Mouse (Mus musculus): ENCODE results near the gene Adam19.
"Not testable (repeated sequence)": the region's sequence is repeated elsewhere in the genome, so short reads cannot be mapped to it uniquely, and the experiment has no call there.

Adam19 gene

DNA sequence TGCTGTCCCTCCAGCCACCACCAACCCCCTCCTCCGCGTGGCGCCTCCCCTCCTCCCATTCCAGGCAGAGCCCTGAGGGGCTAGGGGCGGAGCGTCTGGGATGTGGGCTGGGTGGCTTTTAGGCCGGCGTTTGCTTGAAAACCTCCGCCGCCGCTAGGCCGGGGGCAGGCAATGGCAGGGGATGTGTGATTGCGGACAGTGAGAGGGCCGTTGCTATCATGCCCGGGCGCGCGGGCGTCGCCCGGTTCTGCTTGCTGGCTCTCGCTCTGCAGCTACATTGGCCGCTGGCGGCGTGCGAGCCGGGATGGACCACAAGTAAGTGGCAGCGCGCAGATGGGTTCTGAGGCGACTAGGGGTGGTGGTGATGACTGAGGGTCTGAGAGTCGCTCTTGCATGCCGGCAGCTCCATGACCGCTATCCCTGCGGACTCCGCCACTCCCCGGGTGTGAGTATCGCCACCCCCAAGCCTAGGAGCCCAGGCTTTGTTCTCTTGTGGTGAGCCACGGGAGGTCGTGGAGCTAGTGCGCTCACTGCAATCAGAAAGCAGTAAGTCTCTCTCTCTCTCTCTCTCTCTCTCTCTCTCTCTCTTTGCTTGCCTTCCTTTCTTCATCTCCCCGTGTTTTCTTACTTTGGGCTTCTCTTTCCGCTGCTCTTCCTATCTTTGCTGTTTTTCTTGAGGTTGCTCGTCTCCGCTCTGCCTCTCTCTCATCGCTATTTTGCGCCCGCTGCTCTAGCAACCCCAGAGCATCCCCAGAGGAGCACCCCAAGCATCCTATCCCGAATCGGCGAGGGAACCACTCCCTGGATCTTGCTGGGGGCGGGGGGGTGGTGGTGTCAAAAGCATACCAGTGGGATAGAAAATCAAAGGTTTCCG is at the start of gene Adam19:
Gene Adam19, plus strand, starts transcription at position 97 of the 874 bp plus-strand sequence.
- DNase-seq (ENCODE audit: low read depth, low spot score), result peak; percentile 91

DNA sequence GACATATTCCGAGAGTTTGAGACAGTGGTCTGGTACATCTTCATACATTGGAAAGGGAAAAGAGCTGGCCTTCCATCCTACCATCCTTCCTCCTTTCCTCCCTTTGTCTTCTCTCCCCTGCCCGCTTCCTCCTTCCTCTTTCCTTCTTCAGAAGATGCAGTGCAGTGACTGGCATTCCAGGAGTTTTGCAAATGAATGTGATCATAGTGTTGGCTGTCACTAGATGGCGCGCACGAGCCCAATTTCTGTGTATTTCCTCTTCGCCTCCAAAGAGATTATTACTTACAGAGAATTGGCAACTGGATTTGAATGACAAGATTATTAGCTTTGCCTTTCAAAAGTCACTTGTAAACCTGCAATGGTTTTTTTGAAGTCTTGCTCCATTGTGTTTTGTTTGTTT is 39.7 kb upstream of the Adam19 start:
- peak; percentile 71 for DNase-seq (ENCODE audit: low read depth, low spot score)

DNA sequence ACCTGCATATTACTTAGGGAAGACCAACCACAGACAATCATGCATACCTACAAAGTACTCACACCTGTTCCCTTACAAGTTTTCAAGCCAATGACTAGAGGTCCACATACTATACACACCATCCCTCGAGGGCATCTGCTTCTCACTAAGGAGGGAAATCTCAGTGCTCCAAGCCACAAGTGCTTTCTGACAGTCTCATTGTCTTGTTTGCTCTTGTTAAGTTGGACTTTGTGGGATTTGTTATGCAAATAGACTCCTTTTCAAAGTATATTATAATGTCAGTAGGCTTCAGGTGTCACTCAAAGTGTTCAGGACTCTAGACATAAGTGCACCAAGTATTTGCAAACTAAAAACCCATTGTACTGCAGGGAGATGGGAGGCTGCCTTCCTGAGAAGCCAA is 35.5 kb upstream of the Adam19 start:
- peak; percentile 91 for DNase-seq (ENCODE audit: low read depth, low spot score)

DNA sequence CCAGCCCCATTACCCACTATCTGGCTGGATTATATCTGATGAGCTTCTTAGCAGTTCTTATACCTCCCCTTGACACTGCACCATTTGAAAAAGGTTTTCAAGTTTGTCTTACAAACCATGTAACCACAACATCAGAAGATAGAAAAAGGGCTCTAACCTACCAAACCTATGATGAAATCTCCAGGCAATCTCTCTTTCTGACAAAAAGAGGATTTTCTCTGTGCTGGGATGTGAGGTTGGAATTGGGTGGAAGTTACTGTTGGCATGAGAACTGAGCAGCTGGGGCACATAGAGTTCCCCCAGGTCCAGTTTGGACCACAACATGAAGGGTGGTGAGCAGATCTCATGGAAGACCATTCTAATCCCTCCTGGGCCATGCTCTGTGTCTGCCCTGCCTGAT is 33.9 kb upstream of the Adam19 start:
- DNase-seq (ENCODE audit: low read depth, low spot score), result no peak

DNA sequence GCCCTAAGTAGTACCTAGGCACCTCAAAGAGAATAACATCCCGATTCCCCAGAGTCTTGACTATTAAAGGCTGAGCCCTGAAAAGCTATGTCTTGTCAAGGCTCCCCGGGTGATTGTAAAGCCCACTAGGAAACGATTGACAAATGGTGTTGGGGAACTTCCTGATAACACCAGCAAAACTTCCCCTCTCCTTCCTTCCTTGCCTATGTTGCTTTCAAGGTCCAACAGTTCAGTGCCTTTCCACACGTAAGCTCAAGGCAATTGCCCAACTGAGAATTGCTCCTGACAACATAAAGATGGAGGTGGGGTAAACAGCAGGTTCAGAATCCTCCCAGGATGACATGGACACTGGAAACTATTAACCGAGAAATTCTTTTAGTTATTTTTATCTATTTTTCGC is 32.8 kb upstream of the Adam19 start:
- DNase-seq (ENCODE audit: low read depth, low spot score), result no peak

DNA sequence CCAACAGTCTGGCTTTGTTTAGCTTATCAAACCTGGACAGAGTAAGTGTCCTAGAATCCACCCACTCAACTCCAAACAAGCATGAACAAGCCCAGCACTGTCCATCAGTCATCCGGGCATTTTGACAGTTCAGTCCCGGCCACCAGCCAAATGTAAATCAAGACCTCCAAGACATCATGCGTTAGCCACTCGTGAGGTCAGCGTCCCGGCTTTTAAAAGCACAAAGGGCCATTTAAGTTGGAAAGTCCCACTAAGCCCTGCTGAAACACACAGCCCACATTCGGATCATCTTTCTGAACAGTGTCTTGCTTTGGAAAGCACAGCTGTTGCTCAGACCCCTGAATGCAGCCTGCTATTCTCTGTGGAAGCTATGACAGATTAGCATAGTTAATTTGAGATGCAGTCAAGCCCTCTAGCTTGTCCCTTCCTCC is 29.8 kb upstream of the Adam19 start:
- no peak for DNase-seq (ENCODE audit: low read depth, low spot score)

DNA sequence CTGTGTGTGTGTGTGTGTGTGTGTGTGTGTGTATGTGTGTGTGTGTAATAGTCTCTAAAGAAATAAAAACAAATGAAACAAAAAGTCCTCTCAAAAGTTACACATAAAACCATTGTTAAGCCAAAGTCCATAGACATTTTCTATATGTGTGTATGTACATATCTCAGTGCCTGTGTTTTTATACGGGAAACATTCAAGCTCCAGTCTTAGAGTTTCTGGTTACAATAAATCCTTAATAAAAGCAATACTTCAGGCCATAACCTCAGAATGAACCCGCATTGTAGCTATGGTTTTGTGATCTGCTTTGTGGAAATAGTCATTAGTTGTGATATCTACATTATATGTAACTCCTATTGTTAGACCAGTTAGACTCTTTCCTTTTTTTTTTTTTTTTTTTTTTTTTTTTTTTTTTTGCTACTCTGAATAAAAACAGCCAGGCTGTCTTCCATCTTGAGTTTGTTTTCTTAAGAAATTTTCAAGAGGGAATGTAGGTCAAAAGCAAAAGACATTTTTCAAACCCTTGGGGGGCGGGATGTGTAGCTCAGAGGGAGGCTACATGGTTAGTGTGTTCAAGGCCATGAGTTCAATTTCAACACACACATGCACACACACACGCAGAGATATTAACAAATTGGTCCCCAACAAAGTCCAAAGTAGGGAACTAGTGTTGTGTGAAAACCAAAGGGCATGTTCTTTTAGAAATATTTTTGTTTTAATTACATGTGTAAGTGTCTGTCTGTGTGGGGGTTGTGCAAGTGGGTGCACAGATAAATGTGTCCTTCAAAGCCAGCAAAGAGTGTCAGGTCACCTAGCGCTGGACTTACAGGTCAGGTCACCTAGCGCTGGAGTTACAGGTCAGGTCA is 27.6 kb upstream of the Adam19 start:
- no peak for DNase-seq (ENCODE audit: low read depth, low spot score)

DNA sequence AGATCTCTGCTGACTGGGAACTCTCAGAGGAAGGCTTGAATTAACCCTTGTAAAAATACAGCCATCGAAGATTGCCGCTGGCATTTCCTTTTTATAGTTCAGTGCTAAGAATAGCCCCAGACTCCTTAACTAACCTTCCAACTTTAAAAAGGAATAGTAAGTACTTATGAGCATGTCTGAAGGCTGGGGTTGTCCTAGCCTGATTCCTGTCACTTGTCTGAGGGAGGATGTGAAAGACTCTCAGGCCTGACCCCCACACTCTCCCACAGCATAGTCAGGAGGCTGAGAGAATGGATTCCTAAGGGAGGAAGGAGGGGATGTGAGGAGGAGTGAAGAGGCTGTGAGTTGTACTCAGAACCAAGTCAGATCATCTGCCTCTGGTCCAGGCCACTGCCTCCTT is 26.3 kb upstream of the Adam19 start:
- DNase-seq (ENCODE audit: low read depth, low spot score), result no peak

DNA sequence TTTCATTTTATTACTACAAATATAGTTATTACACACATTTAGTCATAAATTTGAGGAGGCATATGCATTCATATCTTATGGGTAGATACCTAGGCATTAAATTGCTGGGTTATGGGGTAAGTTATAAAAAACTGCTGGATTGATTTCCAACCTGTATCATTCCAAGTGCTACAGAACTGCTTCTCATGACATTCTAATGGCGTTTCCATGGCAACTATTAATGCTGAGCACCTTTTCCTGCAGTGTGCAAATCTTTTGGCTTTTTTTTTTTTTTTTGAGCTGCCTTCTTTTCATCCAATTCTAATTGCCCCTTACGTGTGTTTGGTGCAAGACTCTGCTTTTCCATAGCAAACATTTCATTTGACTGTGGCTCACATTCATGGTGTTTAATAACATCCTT is 25.8 kb upstream of the Adam19 start:
- no peak for DNase-seq (ENCODE audit: low read depth, low spot score)

DNA sequence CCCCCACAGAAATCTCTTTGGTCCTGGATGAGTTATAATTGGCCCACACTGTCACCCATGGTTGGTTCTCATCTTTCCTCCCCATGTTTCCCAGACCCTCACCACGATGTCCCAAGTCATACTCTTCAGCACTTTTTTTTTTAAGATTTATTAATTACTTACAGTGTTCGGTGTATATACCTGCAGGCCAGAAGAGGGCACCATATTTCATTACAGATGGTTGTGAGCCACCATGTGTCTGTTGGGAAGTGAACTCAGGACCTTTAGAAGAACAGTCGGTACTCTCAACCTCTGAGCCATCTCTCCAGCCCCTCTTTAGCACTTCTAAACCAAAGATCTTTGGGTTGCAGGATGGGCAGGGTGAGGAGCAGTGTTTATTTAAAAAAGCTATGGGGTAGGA is 24.3 kb upstream of the Adam19 start:
- peak; percentile 50 for DNase-seq (ENCODE audit: low read depth, low spot score)

DNA sequence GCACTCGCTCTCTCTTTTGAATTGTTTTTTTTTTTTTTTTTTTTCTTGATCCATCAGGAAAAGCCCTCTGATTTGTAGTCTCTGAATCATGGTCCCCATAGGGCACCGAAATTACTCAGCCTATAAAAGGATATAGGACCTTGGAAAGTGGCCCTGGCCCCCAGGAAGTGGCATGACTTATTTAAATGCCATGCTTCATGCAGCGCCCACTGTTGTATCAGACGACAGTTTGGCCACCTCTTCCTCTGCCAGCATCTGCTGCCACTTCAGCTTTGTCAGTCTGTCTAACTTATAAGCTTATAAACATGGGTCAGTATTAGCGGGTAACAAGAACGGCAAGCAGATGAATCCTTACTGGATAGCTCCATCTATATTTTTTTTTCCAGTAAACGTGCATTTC is 22.8 kb upstream of the Adam19 start:
- no peak for DNase-seq (ENCODE audit: low read depth, low spot score)

DNA sequence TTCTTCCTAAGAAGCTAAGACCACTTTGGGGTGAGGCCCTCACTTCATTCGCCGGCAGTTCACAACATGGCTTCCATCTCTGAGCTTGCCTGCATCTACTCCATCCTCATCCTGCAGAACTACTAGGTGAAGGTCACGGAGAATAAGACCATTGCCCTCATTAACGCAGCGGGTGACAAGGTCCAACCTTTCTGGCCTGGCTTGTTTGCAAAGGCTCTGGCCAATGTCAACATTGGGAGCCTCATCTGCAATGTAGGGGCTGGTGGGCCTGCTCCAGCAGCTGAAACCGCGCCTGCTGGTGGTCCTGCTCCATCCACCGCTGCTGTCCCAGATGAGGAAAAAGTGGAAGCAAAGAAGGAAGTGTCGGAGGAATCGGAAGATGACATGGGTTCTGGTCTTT is 19.4 kb upstream of the Adam19 start:
- no peak for DNase-seq (ENCODE audit: low read depth, low spot score)

DNA sequence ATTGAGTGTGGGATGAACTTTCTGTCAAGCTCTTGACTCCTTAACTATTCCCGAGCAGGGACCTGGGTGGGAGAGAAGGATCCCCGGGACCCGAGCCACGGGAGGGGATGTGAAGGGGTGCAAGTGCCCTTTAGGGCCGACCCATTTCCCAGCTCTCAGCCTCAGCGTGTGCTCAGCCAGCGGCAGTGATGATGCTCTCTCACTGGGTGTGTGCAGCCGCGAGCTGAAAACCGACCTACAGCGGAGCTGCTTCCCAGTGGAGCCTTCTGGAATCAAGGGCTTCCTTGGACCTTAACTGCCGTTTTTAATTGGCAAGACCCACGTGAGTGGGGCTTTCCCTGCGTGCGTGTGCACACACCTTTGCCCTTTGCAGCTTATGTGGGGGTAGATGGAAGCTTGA is 16.9 kb upstream of the Adam19 start:
- DNase-seq (ENCODE audit: low read depth, low spot score), result peak; percentile 13

DNA sequence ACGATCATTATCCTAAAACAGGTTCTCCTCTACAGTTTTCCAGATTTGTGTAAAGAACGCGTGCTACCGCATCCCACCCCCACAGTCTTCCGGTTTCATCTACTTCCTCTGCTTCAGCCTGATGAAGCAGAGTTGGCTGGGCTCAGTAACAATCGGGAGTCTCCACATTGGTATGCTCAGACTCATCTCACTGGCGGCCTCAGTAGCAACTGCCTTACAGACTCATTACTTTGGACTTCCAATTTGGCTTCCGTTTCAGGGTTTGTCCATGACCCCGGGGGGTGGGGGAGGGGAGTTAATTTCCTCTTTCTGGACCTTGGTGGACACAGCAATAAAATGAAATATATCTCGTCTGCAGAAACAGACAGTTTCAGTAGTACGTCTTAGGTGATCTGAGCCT is 16.5 kb upstream of the Adam19 start:
- DNase-seq (ENCODE audit: low read depth, low spot score), result peak; percentile 26

DNA sequence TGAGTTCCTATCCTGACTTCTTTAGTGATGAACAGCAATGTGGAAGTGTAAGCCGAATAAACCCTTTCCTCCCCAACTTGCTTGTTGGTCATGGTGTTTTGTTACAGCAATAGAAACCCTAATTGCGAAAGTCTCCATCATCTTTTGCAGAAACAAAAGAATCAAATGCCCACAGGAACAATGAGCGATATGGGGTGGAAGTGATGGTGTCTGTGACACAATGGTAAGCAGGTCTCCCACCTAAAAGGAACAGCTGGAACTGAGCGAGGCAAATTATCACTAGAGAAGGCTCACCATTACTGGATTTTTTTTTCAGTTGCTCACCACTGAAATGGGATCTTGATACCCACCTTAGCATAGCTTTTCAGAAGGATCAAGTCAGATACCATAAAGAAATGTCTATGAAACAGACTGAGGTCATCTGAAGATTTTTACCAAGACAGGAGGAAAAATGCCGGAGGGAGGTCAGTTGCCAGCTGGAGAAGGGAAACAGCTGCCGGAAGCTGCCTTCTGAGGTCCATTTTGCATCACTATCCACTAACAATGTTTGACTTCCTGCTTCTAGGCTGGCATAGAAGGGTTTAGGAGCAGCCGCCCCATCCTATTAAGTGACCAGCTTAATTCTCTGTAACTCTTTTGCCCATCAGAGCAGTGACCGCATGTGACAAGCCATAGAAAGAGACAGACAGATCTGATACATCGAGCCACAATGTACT is 14.8 kb upstream of the Adam19 start:
- DNase-seq (ENCODE audit: low read depth, low spot score), result no peak

DNA sequence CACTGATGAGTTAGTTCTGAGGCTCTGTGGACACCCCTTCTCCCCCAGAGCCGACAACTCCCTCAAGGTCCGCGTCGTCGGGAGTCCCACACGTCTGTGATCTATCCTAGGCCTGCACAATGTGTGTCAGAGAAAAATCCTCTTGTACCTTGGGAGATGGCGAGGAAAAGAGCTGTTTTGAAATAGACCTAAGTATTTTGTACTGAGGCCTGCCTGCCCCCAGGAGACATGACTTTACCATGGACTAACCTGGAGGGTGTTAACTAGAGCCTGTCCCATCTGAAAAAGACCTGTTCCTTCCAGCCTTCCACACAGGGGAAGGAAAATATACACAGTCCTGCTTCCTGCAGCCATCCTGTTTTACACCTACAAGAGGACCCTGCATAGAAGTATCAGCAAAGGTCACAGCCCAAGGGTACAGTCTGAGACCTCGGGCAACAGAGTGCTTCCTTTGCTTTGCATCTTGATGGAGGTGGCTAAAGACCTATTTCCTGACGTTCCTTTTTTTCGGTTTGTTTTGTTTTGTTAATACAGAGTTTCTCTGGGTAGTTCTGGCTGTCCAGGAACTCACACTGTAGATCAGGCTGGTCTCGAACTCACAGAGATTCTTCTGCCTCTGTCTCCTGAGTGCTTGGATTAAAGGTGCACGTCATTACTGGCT is 14.1 kb upstream of the Adam19 start:
- DNase-seq (ENCODE audit: low read depth, low spot score), result peak; percentile 65

DNA sequence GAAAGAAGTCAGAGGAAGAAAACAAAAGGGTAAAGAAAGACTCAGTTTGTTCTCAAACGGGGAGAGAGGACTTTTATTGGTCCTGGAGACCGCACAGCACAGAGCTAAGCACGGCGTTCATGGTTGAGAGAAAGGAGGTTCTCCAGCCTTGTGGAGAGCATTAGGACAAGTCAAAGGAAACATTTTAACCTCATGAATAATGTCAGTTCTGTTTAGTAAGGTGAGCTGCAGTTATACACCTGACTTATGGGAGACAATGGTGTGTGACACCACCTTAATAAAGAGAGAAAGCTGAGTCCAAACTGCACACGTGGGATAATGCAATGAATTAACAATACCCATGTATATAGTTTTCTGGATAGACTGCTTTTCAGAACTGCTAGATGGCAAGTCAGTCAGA is 11.0 kb upstream of the Adam19 start:
- no peak for DNase-seq (ENCODE audit: low read depth, low spot score)

DNA sequence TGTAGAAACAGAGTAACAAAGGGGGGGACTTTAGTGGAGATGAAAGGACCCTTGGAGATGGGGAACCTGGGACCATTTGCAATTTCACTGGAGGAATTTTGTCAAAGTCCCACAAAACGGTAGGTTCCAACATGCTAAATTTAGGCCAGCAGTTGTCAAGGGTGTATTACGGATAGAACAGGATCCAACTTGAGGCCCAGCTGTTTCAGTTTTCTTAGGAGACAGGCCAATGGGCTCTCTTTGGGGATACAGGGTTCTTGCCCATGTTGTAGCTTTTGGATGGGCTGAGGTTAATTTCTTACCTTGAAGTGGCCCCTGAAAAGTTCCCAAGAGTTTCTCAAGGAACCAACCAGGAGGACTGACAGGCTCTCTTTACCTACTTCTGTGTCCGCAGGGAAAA is 8.5 kb upstream of the Adam19 start:
- no peak for DNase-seq (ENCODE audit: low read depth, low spot score)

DNA sequence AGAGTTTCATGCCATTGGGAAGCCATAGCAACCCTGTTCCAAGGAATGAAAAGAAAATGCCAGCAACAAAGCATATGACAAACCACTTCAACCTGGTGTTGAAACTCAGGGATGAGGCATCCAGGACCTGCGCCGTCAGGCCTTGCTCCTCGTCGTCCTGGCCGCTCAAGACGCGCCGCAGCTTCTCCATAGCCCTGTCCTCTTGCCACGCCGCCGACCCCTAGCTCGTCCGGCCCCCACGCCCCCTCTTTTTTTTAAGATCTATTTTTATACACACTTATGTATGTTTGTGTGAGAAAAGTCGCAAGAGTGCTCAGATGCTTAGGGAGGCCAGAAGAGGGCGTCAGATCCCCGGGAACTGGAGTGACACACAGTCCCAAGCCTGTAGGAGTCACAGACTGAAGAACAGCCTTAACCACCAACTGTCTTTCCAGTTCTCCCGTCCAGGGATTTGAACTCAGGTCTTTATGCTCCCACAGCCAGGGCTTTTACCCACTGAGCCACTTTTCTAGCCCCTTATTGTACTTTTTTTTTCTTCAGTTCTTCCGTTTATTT is 3.6 kb upstream of the Adam19 start, which contains the start of gene Gm12166:
Gene Gm12166, minus strand, starts transcription at position 217 of the 555 bp plus-strand sequence.
- peak; percentile 79 for DNase-seq (ENCODE audit: low read depth, low spot score)

DNA sequence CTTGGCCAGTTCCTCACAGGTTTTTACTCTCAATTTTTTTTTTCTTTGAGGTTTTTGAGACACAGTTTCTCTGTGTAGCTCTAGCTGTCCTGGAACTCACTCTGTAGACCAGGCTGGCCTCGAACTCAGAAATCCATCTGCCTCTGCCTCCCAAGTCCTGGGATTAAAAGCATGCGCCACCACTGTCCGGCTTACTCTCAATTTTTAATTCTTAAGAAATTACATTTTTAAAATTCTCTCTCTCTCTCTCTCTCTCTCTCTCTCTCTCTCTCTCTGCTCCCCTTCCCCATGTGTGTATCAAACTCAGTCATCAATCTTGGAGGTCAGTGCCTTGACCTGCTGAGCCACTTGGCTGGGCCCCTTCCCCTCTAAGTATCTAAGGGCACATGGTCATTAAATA is 2.3 kb upstream of the Adam19 start:
- DNase-seq (ENCODE audit: low read depth, low spot score), result not testable (repeated sequence)

DNA sequence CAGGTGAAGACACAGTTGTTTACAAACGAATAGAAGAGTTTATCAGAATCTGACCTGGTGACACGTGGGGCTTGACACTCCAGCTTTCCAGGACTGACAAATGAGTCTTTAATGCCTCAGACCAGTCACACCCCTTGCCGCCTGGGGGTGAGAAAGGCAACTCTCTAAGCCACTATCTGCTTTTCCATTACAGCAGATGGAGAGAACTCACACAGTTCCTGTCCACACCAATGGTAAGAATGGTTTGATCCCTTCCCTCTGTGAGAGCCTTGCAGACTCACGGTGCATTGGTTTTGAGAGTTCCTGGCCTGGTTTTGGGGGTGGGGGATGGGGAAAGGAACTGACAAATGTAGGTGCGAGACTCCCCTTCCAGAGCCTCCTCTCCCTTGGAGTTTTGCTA is 1.5 kb upstream of the Adam19 start:
- peak; percentile 55 for DNase-seq (ENCODE audit: low read depth, low spot score)
